Mouse (Mus musculus) bone marrow, adult 2 months (tissue): ENCODE measurements around the gene Acaa1b. TPM values are rescaled to one million over a fixed set of nuclear protein-coding genes. Genes with fewer than 3 reads are reported as not detected.

Experiments
- H3K27ac ChIP-seq: fragments of 200-500 bp; 2 replicates; pipeline ENCODE4 v1.5.1; 2012; ENCODE audit warnings: low read depth, mild to moderate bottlenecking, control low read depth, inconsistent platforms, low read length; ENCODE audit not compliant: control insufficient read depth, poor library complexity, insufficient read depth
- H3K4me1 ChIP-seq: fragments of 200-500 bp; 2 replicates; pipeline ENCODE4 v1.6.1; 2011; ENCODE audit warnings: low read length; ENCODE audit not compliant: control insufficient read depth, insufficient read depth
- H3K4me3 ChIP-seq: fragments of 200-500 bp; replicated peaks from 2 replicates; pipeline ENCODE3; 2011; ENCODE audit warnings: mild to moderate bottlenecking, low read depth, low read length, control low read depth; ENCODE audit not compliant: control insufficient read depth
- CTCF ChIP-seq: fragments of 200-500 bp; IDR thresholded peaks from 2 replicates; pipeline ENCODE4 v1.5.1; 2011; ENCODE audit warnings: low read length, control low read depth; ENCODE audit not compliant: control insufficient read depth, insufficient read depth
- POLR2A ChIP-seq: fragments of 200-500 bp; IDR thresholded peaks from 2 replicates; pipeline ENCODE4 v1.6.1; 2011; ENCODE audit warnings: low read depth, mild to moderate bottlenecking, control low read depth, low read length, borderline replicate concordance; ENCODE audit not compliant: control insufficient read depth
- WGBS: fragments of 180-500 bp; shearing (Covaris S2); methylation state at CpG from one replicate; pipeline ENCODE4 v1.1.7; 2018; 5-methylcytosine and 5-hydroxymethylcytosine counted together
- polyA plus RNA-seq: library from polyadenylated mRNA; stranded (reverse); fragments of >200 nt; gene quantifications from 2 replicates; pipeline ENCODE4 v1.2.4, GENCODE M21; 2011; ENCODE audit warnings: low replicate concordance; ENCODE audit not compliant: missing spikeins, insufficient read depth, insufficient read length

The Acaa1b gene
- polyA plus RNA-seq, 1 experiment = 2.3 TPM

GRCm38 (mm10) chr9:119179292-119179691 is 22.4 kb upstream of the Acaa1b start:
- TF ChIP-seq CTCF (no peak), POLR2A (no peak)
- WGBS = 78% methylated on average over 11 of the region's 11 CpGs
- Histone ChIP-seq H3K4me1 (no peaks in the 10 kb centered on the region), H3K27ac (no peak overlapping the region), H3K4me3 (no peak overlapping the region)

DNA sequence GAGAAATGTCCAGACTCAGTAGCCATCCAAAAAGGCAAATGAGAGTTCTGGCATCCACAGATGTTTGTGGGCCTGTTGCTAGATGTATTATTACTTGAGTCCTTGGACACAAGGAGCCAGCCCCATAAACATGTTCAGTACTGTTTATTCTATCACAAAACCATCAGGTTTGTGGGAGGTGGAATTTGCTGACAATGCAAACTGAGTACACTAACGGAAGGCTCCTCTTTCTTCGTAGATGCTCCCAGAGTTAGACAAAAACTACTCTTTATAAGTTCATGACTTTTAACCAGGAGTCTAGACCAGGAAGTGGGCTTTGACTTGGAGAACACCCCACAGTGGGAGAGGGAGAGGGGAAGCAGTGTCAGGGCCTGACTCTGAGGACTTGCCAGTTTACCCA is 10.7 kb upstream of the Acaa1b start:
- Histone ChIP-seq H3K27ac (no peak overlapping the region), H3K4me3 (no peak overlapping the region), H3K4me1 (no peaks in the 10 kb centered on the region)
- WGBS = 90% methylated on average over 2 of the region's 2 CpGs
- TF ChIP-seq POLR2A (no peak), CTCF (no peak)

- H3K4me1 ChIP-seq = no peaks in the 10 kb centered on the region
- no peak overlapping the region for H3K27ac ChIP-seq
- TF ChIP-seq CTCF (no peak), POLR2A (no peak)
- WGBS = 84% methylated on average over 6 of the region's 6 CpGs
- no peak overlapping the region for H3K4me3 ChIP-seq
These were observed 8.7 kb upstream of the Acaa1b start for GRCm38 (mm10) chr9:119165548-119165947.

DNA sequence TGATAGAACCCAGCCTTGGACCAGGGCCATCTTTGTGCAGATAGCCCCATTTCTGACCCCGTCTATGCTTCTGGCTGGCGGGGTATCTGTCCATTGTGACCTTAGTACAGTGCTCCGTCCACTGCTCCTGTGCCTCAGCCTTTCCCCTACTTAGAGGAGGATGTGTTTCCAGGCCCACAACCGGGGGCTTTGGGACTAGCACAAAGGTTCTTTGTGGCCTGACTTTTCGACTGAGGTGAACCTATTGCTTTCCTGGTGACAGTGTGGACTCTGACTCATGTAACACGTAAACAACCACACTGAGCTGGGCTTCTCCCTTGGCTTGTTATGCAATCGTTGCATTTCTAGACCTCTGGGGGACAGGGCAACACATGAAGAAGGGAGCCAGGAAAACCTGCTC is 7.8 kb upstream of the Acaa1b start:
- H3K27ac ChIP-seq = no peak overlapping the region
- no peak overlapping the region for H3K4me3 ChIP-seq
- WGBS = 70% methylated on average over 7 of the region's 7 CpGs
- TF ChIP-seq POLR2A (no peak), CTCF (no peak)
- H3K4me1 ChIP-seq = no peaks in the 10 kb centered on the region

DNA sequence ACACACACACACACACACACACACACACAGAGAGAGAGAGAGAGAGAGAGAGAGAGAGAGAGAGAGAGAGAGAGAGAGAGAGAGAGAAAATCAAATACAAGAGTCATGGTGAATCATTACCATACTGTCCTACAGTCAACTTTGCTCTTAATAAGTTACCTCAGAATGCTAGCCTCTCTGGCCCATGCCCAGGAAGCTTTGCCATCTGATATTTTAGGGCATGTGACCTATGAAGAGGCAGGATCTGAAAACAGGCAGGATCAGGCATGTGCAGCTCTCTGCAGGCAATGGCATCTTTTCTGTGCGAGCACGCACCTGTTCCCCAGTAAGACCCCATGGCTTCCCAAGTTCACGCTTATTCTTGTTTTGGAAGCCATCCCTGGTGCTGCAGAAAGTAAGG is 3.8 kb upstream of the Acaa1b start:
- TF ChIP-seq POLR2A (no peak), CTCF (no peak)
- 87% methylated on average over 3 of the region's 3 CpGs for WGBS
- Histone ChIP-seq H3K4me1 (no peaks in the 10 kb centered on the region), H3K27ac (no peak overlapping the region), H3K4me3 (no peak overlapping the region)

DNA sequence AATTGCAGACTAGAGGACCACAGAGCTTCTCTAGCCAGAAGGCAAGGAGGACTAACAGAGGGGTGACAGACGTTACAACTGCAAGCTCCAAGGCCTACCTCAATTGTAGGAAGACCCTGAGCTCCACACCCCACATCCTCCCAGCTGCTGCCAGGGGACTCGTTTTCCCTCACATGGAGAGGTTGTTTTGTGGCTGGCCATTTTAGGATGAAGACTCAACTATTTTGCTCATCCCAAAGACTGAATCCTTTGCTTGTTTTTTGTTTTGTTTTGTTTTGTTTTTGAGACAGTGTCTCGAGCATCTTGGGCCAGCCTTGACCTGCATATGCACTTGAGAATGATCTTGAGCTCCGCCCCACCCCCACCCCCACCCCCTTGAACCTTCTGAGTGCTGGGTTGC is 2.0 kb upstream of the Acaa1b start, which contains the start of gene Gm47289:
TSS of gene Gm47289 (plus strand) at position 301 of the 400 bp plus-strand sequence.
- no peak within 1 kb of the TSS for H3K27ac ChIP-seq
- H3K4me1 ChIP-seq = no peaks in the 10 kb centered on the region
- H3K4me3 ChIP-seq = no peak within 1 kb of the TSS
- 50% methylated on average over 4 of the region's 4 CpGs for WGBS
- TF ChIP-seq CTCF (no peak), POLR2A (no peak)

GRCm38 (mm10) chr9:119155826-119156225 is 1.1 kb downstream of the Acaa1b start:
- 44% methylated on average over 7 of the region's 7 CpGs for WGBS
- no peak overlapping the region for H3K27ac ChIP-seq
- TF ChIP-seq POLR2A = no peak
- TF ChIP-seq CTCF = no peak
- H3K4me3 ChIP-seq = no peak overlapping the region
- H3K4me1 ChIP-seq = no peaks in the 10 kb centered on the region

DNA sequence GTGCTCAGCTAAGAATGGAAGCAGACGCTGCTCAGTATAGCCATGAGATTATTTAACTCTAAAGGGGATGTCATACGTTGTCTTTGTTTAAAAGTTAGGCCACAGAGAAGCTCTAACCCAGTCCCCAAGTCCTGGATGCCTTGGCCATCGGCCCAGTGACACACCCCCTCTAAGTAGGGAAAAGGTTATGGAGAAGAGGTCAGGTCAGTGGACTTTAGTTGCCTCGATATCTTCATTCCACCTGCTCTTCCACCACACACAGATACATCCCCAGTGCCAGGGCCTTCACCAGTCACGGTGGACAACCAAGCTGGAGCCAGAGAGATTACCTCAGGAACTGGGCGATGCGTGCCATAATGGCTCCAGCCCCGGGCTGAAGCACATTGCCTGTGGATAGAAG is 1.5 kb downstream of the Acaa1b start:
- Histone ChIP-seq H3K4me3 (no peak overlapping the region), H3K27ac (no peak overlapping the region)
- 67% methylated on average over 8 of the region's 8 CpGs for WGBS

DNA sequence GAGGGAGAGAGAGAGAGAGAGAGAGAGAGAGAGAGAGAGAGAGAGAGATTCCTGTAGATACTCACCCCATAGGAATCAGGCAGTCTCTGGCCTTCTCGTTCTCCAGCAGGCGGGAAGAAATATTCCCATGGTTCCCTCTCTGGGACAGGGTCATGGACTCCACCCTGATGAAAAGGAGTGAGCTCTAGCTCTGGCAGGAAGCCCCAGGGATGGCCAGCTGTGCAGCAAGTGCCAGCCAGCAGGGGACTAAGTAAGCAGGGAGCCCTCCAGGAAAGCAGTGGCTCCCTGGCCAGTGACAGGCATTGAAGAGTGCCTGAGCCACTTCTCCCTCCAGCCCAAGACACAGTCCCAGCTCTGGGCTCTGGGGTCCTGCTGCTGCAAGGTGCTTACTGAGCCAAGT is 5.1 kb downstream of the Acaa1b start:
- TF ChIP-seq CTCF (no peak), POLR2A (no peak)

More for the DNA sequence above, 1.5 kb downstream of the Acaa1b start:
- no peak for TF ChIP-seq CTCF
- no peak for TF ChIP-seq POLR2A
- H3K4me1 ChIP-seq = no peaks in the 10 kb centered on the region

More for the DNA sequence above, 5.1 kb downstream of the Acaa1b start:
- Histone ChIP-seq H3K4me3 (no peak overlapping the region), H3K27ac (no peak overlapping the region), H3K4me1 (no peaks in the 10 kb centered on the region)
- 73% methylated on average over 2 of the region's 2 CpGs for WGBS
